Mouse (Mus musculus) olfactory bulb, adult 2 months (tissue): ENCODE measurements around the gene 1700017B05Rik. TPM values are rescaled to one million over a fixed set of nuclear protein-coding genes. Genes with fewer than 3 reads are reported as not detected.

Source experiments
- H3K27ac ChIP-seq: fragments of 200-500 bp; 2 replicates; pipeline ENCODE4 v1.5.1; 2012; ENCODE audit warnings: low read depth, low read length; ENCODE audit not compliant: insufficient read depth
- H3K4me1 ChIP-seq: fragments of 200-500 bp; 2 replicates; pipeline ENCODE4 v1.6.1; 2012; ENCODE audit warnings: low read length; ENCODE audit not compliant: control insufficient read depth, insufficient read depth
- H3K4me3 ChIP-seq: fragments of 200-500 bp; 2 replicates; pipeline ENCODE4 v1.5.1; 2012; ENCODE audit warnings: mild to moderate bottlenecking, low read depth, low read length, moderate library complexity; ENCODE audit not compliant: insufficient read depth
- CTCF ChIP-seq: fragments of 200-500 bp; IDR thresholded peaks from 2 replicates; pipeline ENCODE4 v1.5.1; 2012; ENCODE audit warnings: low read depth, mild to moderate bottlenecking, low read length, moderate library complexity; ENCODE audit not compliant: insufficient read depth
- POLR2A ChIP-seq: fragments of 200-500 bp; IDR thresholded peaks from 2 replicates; pipeline ENCODE4 v1.6.1; 2012; ENCODE audit warnings: mild to moderate bottlenecking, low read depth, low read length, moderate library complexity; ENCODE audit not compliant: insufficient read depth
- WGBS: fragments of 180-500 bp; shearing (Covaris S2); methylation state at CpG from one replicate; pipeline ENCODE4 v1.1.7; 2018; 5-methylcytosine and 5-hydroxymethylcytosine counted together
- polyA plus RNA-seq: library from polyadenylated mRNA; stranded (reverse); fragments of >200 nt; gene quantifications from 2 replicates; pipeline ENCODE4 v1.2.4, GENCODE M21; 2012; ENCODE audit warnings: low replicate concordance; ENCODE audit not compliant: missing spikeins, insufficient read depth, insufficient read length

The 1700017B05Rik gene
- polyA plus RNA-seq, 1 experiment, result not detected

GRCm38 (mm10) chr9:57297938-57298337, 35.5 kb upstream of the 1700017B05Rik start:
- WGBS, result 100% methylated on average over 2 of the region's 2 CpGs
- TF ChIP-seq POLR2A, result no peak
- no peak for TF ChIP-seq CTCF
- Histone ChIP-seq H3K27ac (no peak overlapping the region), H3K4me3 (no peak overlapping the region), H3K4me1 (no peaks in the 10 kb centered on the region)

- Histone ChIP-seq H3K4me3 (no peak overlapping the region), H3K4me1 (no peaks in the 10 kb centered on the region), H3K27ac (no peak overlapping the region)
- TF ChIP-seq CTCF (no peak), POLR2A (no peak)
- WGBS, result 33% methylated on average over 8 of the region's 8 CpGs
Measured at GRCm38 (mm10) chr9:57296277-57296676, 33.9 kb upstream of the 1700017B05Rik start.

GRCm38 (mm10) chr9:57295666-57296065, 33.3 kb upstream of the 1700017B05Rik start:
- WGBS, result 91% methylated on average over 3 of the region's 3 CpGs
- no peak overlapping the region for H3K27ac ChIP-seq
- H3K4me3 ChIP-seq, result no peak overlapping the region
- TF ChIP-seq POLR2A (no peak), CTCF (no peak)
- H3K4me1 ChIP-seq, result no peaks in the 10 kb centered on the region

GRCm38 (mm10) chr9:57294905-57295304, 32.5 kb upstream of the 1700017B05Rik start:
- Histone ChIP-seq H3K4me3 (no peak overlapping the region), H3K27ac (no peak overlapping the region), H3K4me1 (no peaks in the 10 kb centered on the region)
- 85% methylated on average over 3 of the region's 3 CpGs for WGBS
- no peak for TF ChIP-seq POLR2A
- TF ChIP-seq CTCF, result no peak

GRCm38 (mm10) chr9:57287183-57287582, 24.8 kb upstream of the 1700017B05Rik start:
- 95% methylated on average over 6 of the region's 6 CpGs for WGBS
- Histone ChIP-seq H3K4me1 (peaks cover 2% of the 10 kb centered on the region; the same call in 1 of the 2 replicates), H3K27ac (no peak overlapping the region), H3K4me3 (no peak overlapping the region)
- TF ChIP-seq POLR2A (no peak), CTCF (no peak)

GRCm38 (mm10) chr9:57283311-57283710, 20.9 kb upstream of the 1700017B05Rik start:
- H3K4me3 ChIP-seq, result no peak overlapping the region
- H3K27ac ChIP-seq, result no peak overlapping the region
- H3K4me1 ChIP-seq, result peaks cover 15% of the 10 kb centered on the region
- WGBS, result 70% methylated on average over 4 of the region's 4 CpGs
- TF ChIP-seq POLR2A (no peak), CTCF (no peak)

- peaks cover 15% of the 10 kb centered on the region for H3K4me1 ChIP-seq
- TF ChIP-seq POLR2A (no peak), CTCF (no peak)
- no peak overlapping the region for H3K27ac ChIP-seq
- no peak overlapping the region for H3K4me3 ChIP-seq
- WGBS, result 85% methylated on average over 3 of the region's 3 CpGs
Measured at GRCm38 (mm10) chr9:57282686-57283085, 20.3 kb upstream of the 1700017B05Rik start.

GRCm38 (mm10) chr9:57281549-57281948, 19.1 kb upstream of the 1700017B05Rik start:
- TF ChIP-seq CTCF (no peak), POLR2A (no peak)
- 9% methylated on average over 20 of the region's 20 CpGs for WGBS
- Histone ChIP-seq H3K27ac (no peak overlapping the region), H3K4me3 (no peak overlapping the region), H3K4me1 (peaks cover 15% of the 10 kb centered on the region)

GRCm38 (mm10) chr9:57279441-57279840, 17.0 kb upstream of the 1700017B05Rik start:
- H3K27ac ChIP-seq, result no peak overlapping the region
- WGBS, result 67% methylated on average over 4 of the region's 4 CpGs
- no peak overlapping the region for H3K4me3 ChIP-seq
- peaks cover 15% of the 10 kb centered on the region for H3K4me1 ChIP-seq
- TF ChIP-seq POLR2A, result no peak

GRCm38 (mm10) chr9:57278268-57278667, 15.9 kb upstream of the 1700017B05Rik start:
- TF ChIP-seq CTCF (no peak), POLR2A (no peak)
- WGBS, result 81% methylated on average over 4 of the region's 4 CpGs
- H3K27ac ChIP-seq, result no peak overlapping the region

More at GRCm38 (mm10) chr9:57278268-57278667, 15.9 kb upstream of the 1700017B05Rik start:
- Histone ChIP-seq H3K4me3 (no peak overlapping the region), H3K4me1 (peaks cover 14% of the 10 kb centered on the region)
